Mouse (Mus musculus) layer of hippocampus, adult 9-10 months (tissue): Measurements from ENCODE around the gene Tmem119.

Experiments
- DNase-seq: peaks from one replicate; pipeline ENCODE4 v3.0.0; 2022; ENCODE audit warnings: low spot score

Gene Tmem119

GRCm38 (mm10) chr5:113800280-113800679 is at the start of gene Tmem119:
Tmem119 (minus strand) TSS chr5:113800516.
- DNase-seq, result no peak

GRCm38 (mm10) chr5:113847636-113848035 is 47.3 kb upstream of the Tmem119 start:
- DNase-seq, result no peak

- no peak for DNase-seq
These were observed 46.3 kb upstream of the Tmem119 start for GRCm38 (mm10) chr5:113846656-113847055.

DNA sequence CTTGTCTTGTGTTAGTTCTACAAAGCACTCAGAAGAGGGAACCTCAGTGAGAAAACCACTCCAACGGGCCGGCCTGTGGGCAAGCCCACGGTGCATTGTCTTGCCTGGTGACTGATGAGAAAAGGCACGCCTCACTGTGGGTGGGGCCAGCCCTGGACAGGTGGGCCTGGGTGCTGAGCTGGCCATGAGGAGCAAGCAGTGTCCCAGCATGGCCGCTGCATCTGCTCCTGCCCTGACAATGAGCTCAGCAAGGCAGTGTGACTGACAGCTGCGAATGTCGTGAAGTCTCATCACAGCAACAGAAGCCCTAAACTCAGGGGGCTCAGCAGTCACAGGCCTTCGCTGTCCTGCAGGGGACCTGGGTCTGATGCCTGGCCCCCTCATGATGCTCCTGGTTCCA is 45.3 kb upstream of the Tmem119 start:
- DNase-seq, result no peak

- no peak for DNase-seq
These were observed 44.4 kb upstream of the Tmem119 start for GRCm38 (mm10) chr5:113844721-113845120.

DNA sequence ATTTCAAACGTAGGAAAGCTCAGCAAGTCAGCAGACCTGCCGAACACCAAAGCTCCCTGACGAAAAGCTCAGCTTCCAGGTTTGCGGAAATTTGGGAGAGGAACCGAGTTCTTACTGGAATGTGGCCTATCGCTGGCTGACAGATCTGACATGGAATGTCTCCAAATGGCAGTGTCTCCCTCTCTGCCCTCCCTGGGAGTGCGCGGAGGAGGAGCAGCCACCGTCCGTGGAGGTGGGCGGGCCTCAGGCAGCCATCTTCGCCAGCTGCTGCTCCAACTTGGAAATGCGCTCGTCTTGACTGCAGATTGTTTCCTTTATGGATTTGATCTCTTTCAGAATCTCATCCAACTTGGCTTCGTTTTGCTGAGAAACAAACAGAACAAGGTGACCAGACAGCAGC is 43.8 kb upstream of the Tmem119 start:
- no peak for DNase-seq

GRCm38 (mm10) chr5:113842906-113843305 is 42.6 kb upstream of the Tmem119 start:
- DNase-seq, result no peak

- no peak for DNase-seq
These were observed 41.9 kb upstream of the Tmem119 start for GRCm38 (mm10) chr5:113842244-113842643.

DNA sequence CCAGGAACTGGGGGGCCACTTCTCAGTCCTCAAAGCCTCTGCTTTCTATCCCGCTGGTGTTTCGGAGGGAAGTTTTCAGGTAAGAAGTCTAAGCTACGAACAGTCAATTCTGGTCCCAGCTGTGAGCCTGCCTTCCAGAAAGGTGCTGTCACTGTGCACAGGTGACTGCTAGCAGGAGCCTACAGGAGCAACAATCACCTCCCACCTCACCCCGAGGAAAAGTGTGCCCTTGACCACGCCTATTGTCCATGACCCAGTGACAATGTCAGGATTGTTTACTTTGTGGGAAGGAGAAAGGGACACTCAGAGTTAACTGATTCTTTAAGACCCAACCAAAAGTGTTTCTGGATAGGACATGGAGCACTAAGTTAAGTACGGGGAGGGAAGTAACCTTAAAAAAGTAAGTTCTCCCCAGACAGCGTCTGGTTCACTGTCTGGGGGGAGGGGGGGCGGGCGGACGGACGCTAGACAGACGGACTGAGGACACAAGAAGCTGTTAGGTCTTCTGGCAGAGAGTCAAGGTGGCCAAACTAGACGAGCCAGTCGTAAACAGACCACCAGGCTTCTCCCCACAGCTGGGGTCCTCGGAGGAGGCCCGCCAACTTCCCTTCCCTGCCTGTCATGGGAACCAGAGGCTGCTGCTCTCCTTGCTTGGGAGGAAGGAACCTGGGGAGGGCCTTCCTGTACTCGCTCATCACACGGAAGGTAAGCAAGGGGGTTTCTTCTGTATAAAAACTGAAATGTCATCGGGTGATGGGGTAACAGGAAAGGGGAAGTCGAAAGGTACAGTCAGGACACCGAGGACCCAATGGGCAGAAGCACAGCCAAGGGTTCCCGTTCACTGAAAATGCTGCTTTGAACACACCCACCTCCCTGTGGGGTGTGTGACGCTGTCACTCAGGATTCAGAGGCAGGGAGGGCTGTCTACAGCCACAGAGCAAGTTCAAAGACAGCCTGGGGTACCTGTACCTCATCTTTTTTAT is 41.2 kb upstream of the Tmem119 start:
- no peak for DNase-seq

DNA sequence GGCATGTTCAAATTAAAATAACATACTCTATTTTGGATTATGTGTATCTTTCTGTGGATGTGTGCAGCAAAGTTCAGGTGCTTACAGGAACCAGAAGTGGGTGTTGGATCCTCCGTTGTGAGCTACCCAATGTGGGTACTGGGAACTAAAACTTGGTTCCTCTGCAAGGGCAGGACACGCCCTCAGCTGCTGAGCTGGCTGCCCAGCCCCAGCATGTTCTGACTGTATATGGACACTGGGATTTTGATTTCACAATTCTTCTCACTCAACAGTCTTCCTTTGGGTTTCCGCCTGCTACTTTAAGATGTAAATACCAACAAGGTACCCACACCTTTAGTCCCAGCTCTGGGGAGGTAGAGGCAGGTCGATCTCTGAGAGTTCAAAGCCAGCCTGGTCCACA is 40.1 kb upstream of the Tmem119 start:
- DNase-seq, result no peak

- no peak for DNase-seq
These were observed 36.6 kb upstream of the Tmem119 start for GRCm38 (mm10) chr5:113836961-113837360.

- DNase-seq, result no peak
These were observed 33.1 kb upstream of the Tmem119 start for GRCm38 (mm10) chr5:113833316-113833947.

- DNase-seq, result no peak
These were observed 32.2 kb upstream of the Tmem119 start, which contains the start of gene Selplg for GRCm38 (mm10) chr5:113832490-113832901. Selplg (minus strand) TSS chr5:113832644.

DNA sequence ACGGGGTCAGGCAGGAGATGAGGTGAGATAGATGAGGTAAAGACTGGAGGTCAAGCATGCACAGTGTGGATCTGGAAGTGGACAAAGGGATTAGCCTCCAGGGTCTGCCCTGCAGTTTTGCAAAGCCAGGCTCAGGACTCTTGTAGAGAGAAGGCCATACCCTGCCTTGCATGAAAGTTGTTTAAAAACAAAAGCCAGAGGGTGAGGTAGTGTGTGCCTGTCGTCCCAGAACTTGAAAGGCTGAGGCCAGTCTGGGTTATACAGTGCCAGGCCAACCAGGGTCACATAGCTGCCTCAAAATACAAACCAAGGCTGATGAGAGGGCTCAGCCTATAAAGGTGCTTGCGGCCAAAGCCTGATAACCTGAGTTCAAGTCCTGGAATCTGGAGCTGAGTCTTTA is 31.4 kb upstream of the Tmem119 start:
- no peak for DNase-seq

GRCm38 (mm10) chr5:113830796-113831195 is 30.5 kb upstream of the Tmem119 start:
- no peak for DNase-seq

DNA sequence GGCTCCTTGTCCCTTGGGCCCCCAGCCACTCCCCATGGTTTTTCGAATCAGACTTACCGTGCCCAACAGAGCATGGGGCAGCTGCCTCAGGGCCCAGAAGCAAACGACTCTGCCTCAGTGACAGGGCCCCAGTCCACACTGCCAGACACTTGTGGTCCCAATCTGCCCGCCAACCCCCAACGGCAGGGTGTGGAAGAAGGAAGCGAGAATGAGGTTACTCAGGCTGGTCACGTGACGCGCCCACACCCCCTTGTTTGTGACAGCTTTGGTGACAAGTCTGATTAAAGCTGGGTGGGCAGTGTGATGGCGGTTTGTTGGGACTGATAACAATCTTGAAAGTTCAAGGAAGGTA is 30.0 kb upstream of the Tmem119 start:
- no peak for DNase-seq

- no peak for DNase-seq
These were observed 29.4 kb upstream of the Tmem119 start for GRCm38 (mm10) chr5:113829566-113830291.

GRCm38 (mm10) chr5:113828481-113828880 is 28.2 kb upstream of the Tmem119 start:
- DNase-seq, result no peak

GRCm38 (mm10) chr5:113827991-113828411 is 27.7 kb upstream of the Tmem119 start:
- DNase-seq, result no peak

- DNase-seq, result no peak
These were observed 26.3 kb upstream of the Tmem119 start for GRCm38 (mm10) chr5:113826619-113827018.

- DNase-seq, result no peak
These were observed 25.2 kb upstream of the Tmem119 start for GRCm38 (mm10) chr5:113825558-113825957.

DNA sequence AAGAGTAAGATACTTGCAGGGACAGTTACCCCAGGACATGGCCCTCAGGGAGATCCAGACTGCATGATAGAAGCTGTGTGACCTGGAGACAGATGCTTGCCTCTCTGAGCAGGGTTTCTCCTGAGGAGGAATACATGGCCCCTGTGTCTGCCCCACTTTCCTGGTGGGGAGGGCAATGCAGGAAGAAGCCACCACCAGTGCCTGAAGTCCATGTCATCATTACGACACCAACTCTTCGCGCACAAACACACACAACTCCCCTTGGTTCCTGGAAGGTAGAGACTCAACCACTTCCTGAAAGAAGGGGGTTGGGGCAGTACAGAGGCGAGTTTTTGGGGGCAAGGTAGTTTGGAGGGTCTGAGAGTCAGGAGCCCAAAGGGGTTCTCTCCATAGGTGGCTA is 23.9 kb upstream of the Tmem119 start:
- DNase-seq, result no peak

DNA sequence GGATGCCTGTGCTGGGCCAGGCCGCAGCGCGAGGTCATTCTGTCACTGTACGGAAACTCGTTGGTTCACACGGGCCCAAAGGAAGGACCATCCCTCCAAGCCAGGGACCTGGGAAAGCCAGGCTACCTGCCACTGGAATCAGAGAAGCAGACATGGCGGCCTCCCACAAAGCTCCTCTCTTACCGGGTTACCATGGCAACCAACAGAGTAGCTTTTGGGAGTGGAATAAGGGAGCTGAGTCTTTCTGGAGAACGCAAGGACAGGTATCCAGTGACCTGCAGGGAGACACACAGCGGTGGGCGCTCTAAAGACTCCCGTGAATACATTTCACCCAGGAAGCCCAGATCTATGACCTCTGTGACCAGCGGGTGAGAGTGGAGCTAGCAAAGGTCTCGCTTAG is 18.3 kb upstream of the Tmem119 start:
- DNase-seq, result no peak
